Mouse (Mus musculus) liver, postnatal 0 days (tissue): ENCODE data around the gene Fhdc1.

Experiments used
- CTCF ChIP-seq: sonication (generic); IDR thresholded peaks from 2 replicates; pipeline ENCODE4 v1.5.1; 2016; ENCODE audit warnings: antibody characterized with exemption, low read depth
- EP300 ChIP-seq: IDR thresholded peaks from 2 replicates; pipeline ENCODE4 v1.6.1; 2016; ENCODE audit warnings: antibody characterized with exemption, low read depth, mild to moderate bottlenecking

- TF ChIP-seq EP300 (no peak), CTCF (no peak)
These were observed 77.5 kb downstream of the Fhdc1 start for GRCm38 (mm10) chr3:84402716-84403115.
